Mouse (Mus musculus) lung, embryonic 16.5 days (tissue): ENCODE results near the gene Tenm2. TPM values are rescaled to one million over a fixed set of nuclear protein-coding genes. Genes with fewer than 3 reads are reported as not detected.

Experiments used
- ATAC-seq: fragments of 200-750 bp; cut with Nextera tagmentation; 2 replicates; pipeline ENCODE4 v1.8.0; 2017; ENCODE audit warnings: low read depth, mild to moderate bottlenecking, moderate library complexity
- H3K27ac ChIP-seq: fragments of 300-500 bp; sonication (generic); 2 replicates; pipeline ENCODE4 v1.5.1; 2014; ENCODE audit warnings: mild to moderate bottlenecking, control low read depth, low read length
- H3K27me3 ChIP-seq: fragments of 300-500 bp; sonication (generic); 2 replicates; pipeline ENCODE4 v1.6.1; 2014; ENCODE audit warnings: low read depth, low read length, mixed read lengths; ENCODE audit not compliant: control insufficient read depth, insufficient read depth
- H3K36me3 ChIP-seq: fragments of 300-500 bp; sonication (generic); 2 replicates; pipeline ENCODE4 v1.6.1; 2014; ENCODE audit warnings: low read length; ENCODE audit not compliant: control insufficient read depth, insufficient read depth
- H3K4me1 ChIP-seq: fragments of 300-500 bp; sonication (generic); replicated peaks from 2 replicates; pipeline ENCODE4 v1.6.1; 2014; ENCODE audit warnings: low read length, mixed read lengths; ENCODE audit not compliant: control insufficient read depth, insufficient read depth
- H3K4me2 ChIP-seq: fragments of 300-500 bp; sonication (generic); 2 replicates; pipeline ENCODE4 v1.6.1; 2014; ENCODE audit warnings: low read depth, low read length, control low read depth
- H3K4me3 ChIP-seq: fragments of 300-500 bp; sonication (generic); 2 replicates; pipeline ENCODE4 v1.5.1; 2014; ENCODE audit warnings: mild to moderate bottlenecking, low read length, control low read depth
- H3K9ac ChIP-seq: fragments of 300-500 bp; sonication (generic); 2 replicates; pipeline ENCODE4 v1.6.1; 2014; ENCODE audit warnings: low read length, control low read depth
- H3K9me3 ChIP-seq: fragments of 300-500 bp; sonication (generic); 2 replicates; pipeline ENCODE4 v1.6.1; 2016; ENCODE audit warnings: low read length; ENCODE audit not compliant: control insufficient read depth
- WGBS: fragments of 180-500 bp; shearing (Covaris S2); extraction: QIAGEN DNeasy Blood & Tissue Kit; methylation state at CpG from one replicate; pipeline ENCODE4 v1.1.7; 2014; 5-methylcytosine and 5-hydroxymethylcytosine counted together
- polyA plus RNA-seq: library from polyadenylated mRNA; unstranded; fragments of >200 nt; fragmentation: Nextera tagmentation; extraction: Ambion mirVana; gene quantifications from 2 replicates; pipeline ENCODE4 v1.2.1, GENCODE M21; 2015

The Tenm2 gene
- polyA plus RNA-seq, 1 experiment from 2014 or later = 0.24 TPM

GRCm38 (mm10) chr11:36527509-36527908 is 708.3 kb downstream of the Tenm2 start:
- Histone ChIP-seq H3K27ac (no peak overlapping the region), H3K27me3 (no peaks in the 10 kb centered on the region), H3K9me3 (no peaks in the 10 kb centered on the region), H3K4me2 (no peak overlapping the region), H3K36me3 (no peaks in the 10 kb centered on the region), H3K9ac (no peak overlapping the region), H3K4me3 (no peak overlapping the region), H3K4me1 (peaks cover 1% of the 10 kb centered on the region; the same call in 1 of the 2 replicates)
- WGBS = 64% methylated on average over 4 of the region's 4 CpGs
- no peak for ATAC-seq

DNA sequence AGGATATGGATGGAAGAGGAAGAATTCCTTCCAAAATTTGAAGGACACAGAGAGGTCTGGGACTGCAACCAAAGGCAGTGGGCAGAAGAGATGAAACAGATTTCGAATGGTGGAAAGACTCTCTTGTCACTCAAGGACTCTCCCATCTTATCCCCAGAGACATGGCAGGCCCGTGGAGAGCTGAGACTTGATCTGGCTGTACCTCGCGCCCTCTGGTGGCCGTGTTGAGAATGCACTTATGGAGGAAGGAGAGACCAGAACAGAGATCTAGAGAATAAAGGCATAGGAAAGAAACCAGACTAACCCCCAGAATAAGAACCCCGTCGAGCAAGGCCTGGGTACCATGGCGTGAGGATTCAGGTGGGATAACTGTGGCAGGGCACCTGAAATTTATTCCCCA is 709.4 kb downstream of the Tenm2 start:
- Histone ChIP-seq H3K9me3 (no peaks in the 10 kb centered on the region), H3K4me3 (no peak overlapping the region), H3K27ac (no peak overlapping the region), H3K9ac (no peak overlapping the region), H3K36me3 (no peaks in the 10 kb centered on the region), H3K4me2 (no peak overlapping the region), H3K4me1 (no peaks in the 10 kb centered on the region), H3K27me3 (no peaks in the 10 kb centered on the region)
- ATAC-seq = no peak; the same call in 1 of the 2 replicates
- 13% methylated on average over 8 of the region's 8 CpGs for WGBS

- Histone ChIP-seq H3K27me3 (no peaks in the 10 kb centered on the region), H3K4me2 (no peak overlapping the region), H3K9ac (no peak overlapping the region), H3K27ac (no peak overlapping the region), H3K4me1 (no peaks in the 10 kb centered on the region), H3K4me3 (no peak overlapping the region), H3K36me3 (no peaks in the 10 kb centered on the region), H3K9me3 (no peaks in the 10 kb centered on the region)
- 36% methylated on average over 7 of the region's 7 CpGs for WGBS
- ATAC-seq = no peak
These were observed 723.3 kb downstream of the Tenm2 start for GRCm38 (mm10) chr11:36512468-36512867.

DNA sequence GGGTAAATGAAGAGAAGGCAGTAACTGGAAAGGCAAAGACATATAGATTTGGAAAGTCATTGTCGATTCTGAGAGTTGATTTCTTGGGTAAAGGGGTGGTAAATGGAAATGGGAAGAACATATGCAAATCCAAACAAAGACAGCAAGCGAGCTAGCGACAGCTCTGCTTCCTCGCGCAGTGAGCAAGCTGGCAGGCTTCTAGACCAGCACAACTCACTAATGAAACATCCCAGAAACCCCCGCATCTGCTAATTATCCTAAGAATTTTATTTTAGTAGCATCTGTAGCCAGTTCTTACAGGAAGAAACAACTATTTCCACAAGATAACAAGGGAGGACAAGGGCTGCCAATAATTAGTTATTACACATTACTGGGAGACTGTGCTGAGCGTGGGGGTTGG is 727.5 kb downstream of the Tenm2 start:
- Histone ChIP-seq H3K9me3 (no peaks in the 10 kb centered on the region), H3K9ac (no peak overlapping the region), H3K36me3 (no peaks in the 10 kb centered on the region), H3K4me1 (no peaks in the 10 kb centered on the region), H3K27ac (no peak overlapping the region), H3K4me3 (no peak overlapping the region), H3K4me2 (no peak overlapping the region), H3K27me3 (no peaks in the 10 kb centered on the region)
- no peak for ATAC-seq
- WGBS = 59% methylated on average over 7 of the region's 7 CpGs

GRCm38 (mm10) chr11:36494898-36495548 is 740.7 kb downstream of the Tenm2 start:
- H3K9ac ChIP-seq = no peak overlapping the region
- H3K27me3 ChIP-seq = no peaks in the 10 kb centered on the region
- WGBS = 51% methylated on average over 9 of the region's 9 CpGs
- H3K9me3 ChIP-seq = no peaks in the 10 kb centered on the region
- no peaks in the 10 kb centered on the region for H3K4me1 ChIP-seq
- H3K4me2 ChIP-seq = no peak overlapping the region
- H3K36me3 ChIP-seq = no peaks in the 10 kb centered on the region
- no peak for ATAC-seq
- no peak overlapping the region for H3K27ac ChIP-seq
- H3K4me3 ChIP-seq = no peak overlapping the region

DNA sequence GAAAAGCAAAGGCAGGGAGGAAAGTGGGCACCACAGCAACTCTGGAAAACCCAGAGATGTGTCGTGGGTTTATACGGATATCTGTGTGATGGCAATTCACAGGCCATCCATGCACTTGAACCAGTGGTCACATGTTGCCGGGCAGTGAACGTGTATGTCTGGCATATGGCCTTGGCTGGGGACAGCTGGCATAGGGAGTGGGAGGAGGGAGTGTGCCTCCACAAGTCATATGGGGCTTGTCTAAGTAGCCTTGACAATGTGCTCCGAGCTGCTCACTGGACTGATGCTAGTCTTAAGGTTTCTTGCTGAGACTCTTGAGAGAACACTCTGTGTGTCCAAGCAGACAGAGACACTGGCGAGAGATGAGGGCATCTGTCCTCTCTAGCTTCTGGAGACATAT is 743.5 kb downstream of the Tenm2 start:
- Histone ChIP-seq H3K27me3 (no peaks in the 10 kb centered on the region), H3K4me3 (no peak overlapping the region), H3K9ac (no peak overlapping the region), H3K4me1 (no peaks in the 10 kb centered on the region), H3K36me3 (no peaks in the 10 kb centered on the region), H3K4me2 (no peak overlapping the region), H3K9me3 (no peaks in the 10 kb centered on the region), H3K27ac (no peak overlapping the region)
- no peak for ATAC-seq
- WGBS = 77% methylated on average over 6 of the region's 6 CpGs

DNA sequence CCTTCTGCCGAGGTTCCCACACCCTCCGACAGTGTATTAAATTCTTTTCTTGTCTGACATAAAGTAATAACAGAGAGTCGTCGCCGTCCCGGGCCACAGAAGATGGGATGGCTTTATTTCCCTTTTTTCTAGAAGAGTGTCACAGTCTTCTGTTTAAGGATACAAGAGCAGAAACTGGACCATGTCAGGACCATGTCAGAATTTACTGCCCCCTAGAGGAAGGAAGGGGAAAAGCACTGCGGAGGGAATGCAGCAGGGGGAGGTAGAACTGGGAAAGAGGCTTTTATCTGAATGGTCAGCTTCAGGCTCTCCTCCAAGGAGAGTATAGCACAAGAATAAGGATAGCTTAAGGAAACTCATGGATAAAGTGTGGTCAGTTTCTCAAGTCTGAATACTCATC is 745.7 kb downstream of the Tenm2 start:
- Histone ChIP-seq H3K27ac (no peak overlapping the region), H3K27me3 (peaks cover 3% of the 10 kb centered on the region; the same call in 1 of the 2 replicates), H3K36me3 (no peaks in the 10 kb centered on the region), H3K4me1 (no peaks in the 10 kb centered on the region), H3K9me3 (no peaks in the 10 kb centered on the region), H3K4me2 (no peak overlapping the region), H3K4me3 (no peak overlapping the region), H3K9ac (no peak overlapping the region)
- WGBS = 58% methylated on average over 7 of the region's 7 CpGs
- no peak for ATAC-seq

DNA sequence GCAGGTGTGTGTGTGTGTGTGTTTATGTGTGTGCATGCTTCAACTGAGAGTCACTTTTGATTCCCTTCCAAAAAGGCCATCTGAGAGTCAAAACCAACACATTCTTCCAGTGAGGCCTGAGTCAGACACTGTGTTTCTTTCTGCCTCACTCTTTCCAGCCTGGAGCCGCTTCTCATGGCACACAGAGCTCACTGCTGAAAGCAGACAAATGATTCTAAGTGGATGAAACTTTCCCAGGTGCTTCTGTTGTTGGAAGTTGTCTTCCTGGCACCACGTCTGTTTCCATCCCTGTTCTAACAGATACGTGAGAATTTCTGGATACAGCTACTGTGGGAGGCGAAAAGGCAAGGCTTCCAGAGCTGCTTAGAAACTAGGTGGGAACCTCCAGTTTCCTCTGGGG is 747.1 kb downstream of the Tenm2 start:
- H3K27ac ChIP-seq = no peak overlapping the region
- ATAC-seq = no peak
- 55% methylated on average over 4 of the region's 4 CpGs for WGBS
- no peaks in the 10 kb centered on the region for H3K4me1 ChIP-seq
- no peaks in the 10 kb centered on the region for H3K36me3 ChIP-seq
- no peak overlapping the region for H3K4me3 ChIP-seq
- H3K4me2 ChIP-seq = no peak overlapping the region
- H3K9ac ChIP-seq = no peak overlapping the region
- no peaks in the 10 kb centered on the region for H3K9me3 ChIP-seq
- H3K27me3 ChIP-seq = peaks cover 6% of the 10 kb centered on the region

DNA sequence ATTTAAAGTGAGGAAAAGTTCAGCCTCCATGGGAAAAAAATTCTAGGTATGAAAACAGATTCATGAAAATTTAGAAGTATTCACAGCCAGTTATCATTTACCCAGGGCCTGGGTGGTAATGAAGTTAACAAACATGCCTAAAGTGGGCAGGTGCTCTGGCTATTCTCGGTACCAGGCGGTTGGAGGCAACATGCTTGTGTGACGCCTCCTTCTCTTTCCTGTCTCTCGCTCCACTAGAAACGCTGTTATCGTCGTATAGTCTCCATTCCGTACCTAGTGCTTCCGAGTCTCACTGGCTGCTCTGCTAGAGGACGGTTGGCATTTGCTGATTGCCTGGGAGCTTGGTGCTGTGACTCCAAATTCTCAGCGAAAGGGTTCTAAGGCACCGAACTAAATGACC is 749.7 kb downstream of the Tenm2 start:
- no peak overlapping the region for H3K27ac ChIP-seq
- ATAC-seq = no peak
- no peaks in the 10 kb centered on the region for H3K4me1 ChIP-seq
- no peak overlapping the region for H3K4me3 ChIP-seq
- 28% methylated on average over 12 of the region's 12 CpGs for WGBS
- H3K36me3 ChIP-seq = no peaks in the 10 kb centered on the region
- H3K4me2 ChIP-seq = 0 out of 2 replicates have a peak overlapping the region, but pooled peaks have one; percentile 25
- no peak overlapping the region for H3K9ac ChIP-seq
- H3K27me3 ChIP-seq = peaks cover 6% of the 10 kb centered on the region
- H3K9me3 ChIP-seq = no peaks in the 10 kb centered on the region
